Mouse (Mus musculus): ENCODE data around the gene Rgma. TPM values are rescaled to one million over a fixed set of nuclear protein-coding genes. Genes with fewer than 3 reads are reported as not detected.

Gene Rgma
- polyA plus RNA-seq, 1 experiment = not detected

DNA sequence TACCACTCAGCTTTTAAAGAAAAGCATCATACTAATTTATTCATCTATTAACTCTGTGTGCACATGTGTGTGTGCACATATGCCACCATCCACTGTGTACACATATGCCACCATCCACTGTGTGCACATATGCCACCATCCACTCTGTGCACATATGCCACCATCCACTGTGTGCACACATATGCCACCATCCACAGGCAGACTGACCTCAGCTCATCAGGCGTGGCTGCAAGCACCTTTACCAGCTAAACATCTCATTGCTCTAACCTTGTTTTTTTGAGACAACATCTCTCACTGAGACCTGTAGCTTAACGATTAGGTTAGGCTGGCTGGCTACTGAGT is 59.0 kb downstream of the Rgma start:
- no peak for TF ChIP-seq GATA1 (IDR thresholded peaks at IDR 0.05; ENCODE audit: low read length)

DNA sequence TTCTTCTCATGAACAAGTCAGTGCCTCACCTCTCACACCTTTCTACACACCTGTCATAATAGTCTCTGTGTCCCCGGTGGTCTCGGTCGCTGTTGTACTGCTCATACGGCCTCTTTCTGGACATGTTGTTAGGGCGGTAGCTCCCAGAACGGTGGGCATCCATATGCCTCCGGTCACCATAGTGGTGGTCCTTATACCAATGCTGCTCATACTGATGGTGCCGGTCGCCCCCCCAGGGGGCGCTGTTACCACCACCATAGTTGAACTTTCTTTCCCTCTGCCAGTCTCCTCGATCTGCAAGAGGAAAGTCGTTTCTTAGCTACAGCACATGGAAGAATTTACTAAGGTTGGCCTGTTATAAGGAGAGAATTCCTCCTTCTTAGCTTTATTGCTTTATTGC is 60.4 kb downstream of the Rgma start:
- TF ChIP-seq GATA1 (IDR thresholded peaks at IDR 0.05; ENCODE audit: low read length) = no peak

DNA sequence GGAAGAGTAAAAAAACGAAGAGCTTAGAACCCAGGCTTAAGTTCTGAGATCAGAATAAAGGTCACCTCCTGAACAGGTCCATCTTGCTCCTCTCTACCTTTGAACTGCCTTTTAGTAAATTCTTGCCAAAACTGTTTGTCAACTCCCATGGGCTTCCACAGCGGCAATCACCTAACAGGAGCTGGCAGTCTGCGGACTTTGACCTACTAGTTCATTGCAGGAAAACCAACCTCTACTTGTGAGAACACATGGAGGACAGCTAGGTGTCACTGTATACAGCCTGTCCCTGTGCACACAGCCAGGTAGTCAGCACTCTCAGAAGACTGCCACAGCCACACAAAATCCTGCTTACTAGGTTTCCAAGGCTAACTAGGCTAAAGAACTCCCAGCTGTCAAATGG is 66.5 kb downstream of the Rgma start:
- TF ChIP-seq GATA1 (IDR thresholded peaks at IDR 0.05; ENCODE audit: low read length) = no peak

DNA sequence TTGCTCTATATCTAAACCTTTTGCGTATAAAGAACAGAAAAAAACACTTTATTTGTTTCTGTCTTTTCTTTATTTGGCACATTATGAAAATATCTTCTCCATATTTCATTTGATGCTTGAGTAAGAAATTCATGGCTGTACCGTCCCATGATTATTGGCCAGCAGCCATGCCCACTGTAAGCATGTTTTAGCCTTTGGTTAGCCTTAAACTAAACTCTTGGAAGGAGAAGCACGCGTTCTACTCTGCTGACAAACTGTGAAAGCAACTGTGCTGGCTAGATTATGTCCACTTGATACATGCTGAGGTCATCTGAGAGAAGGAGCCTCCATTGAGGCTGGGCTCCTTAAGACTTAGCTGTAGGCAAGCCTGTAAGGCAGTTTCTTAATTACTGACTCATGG is 66.9 kb downstream of the Rgma start:
- no peak for TF ChIP-seq GATA1 (IDR thresholded peaks at IDR 0.05; ENCODE audit: low read length)

DNA sequence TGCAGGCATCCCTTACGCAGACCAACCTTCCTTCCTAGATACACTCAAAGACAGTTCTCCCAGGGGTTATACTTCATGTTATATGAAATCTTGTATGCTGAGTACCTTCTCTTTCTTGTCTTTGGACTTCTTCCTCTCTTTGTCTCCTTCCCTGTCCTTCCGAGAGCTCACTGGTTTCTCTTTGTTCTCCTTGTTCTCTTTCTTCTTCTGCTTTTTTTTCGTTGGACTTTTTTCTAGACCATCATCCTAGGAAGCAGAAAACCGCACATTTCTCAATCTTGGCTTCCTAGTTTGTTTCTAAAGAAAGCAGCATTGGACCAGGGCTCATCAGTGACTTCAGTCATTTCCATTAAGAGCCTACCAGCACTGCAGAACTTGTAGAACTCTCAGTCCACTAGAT is 76.3 kb downstream of the Rgma start:
- TF ChIP-seq GATA1 (IDR thresholded peaks at IDR 0.05; ENCODE audit: low read length) = no peak

DNA sequence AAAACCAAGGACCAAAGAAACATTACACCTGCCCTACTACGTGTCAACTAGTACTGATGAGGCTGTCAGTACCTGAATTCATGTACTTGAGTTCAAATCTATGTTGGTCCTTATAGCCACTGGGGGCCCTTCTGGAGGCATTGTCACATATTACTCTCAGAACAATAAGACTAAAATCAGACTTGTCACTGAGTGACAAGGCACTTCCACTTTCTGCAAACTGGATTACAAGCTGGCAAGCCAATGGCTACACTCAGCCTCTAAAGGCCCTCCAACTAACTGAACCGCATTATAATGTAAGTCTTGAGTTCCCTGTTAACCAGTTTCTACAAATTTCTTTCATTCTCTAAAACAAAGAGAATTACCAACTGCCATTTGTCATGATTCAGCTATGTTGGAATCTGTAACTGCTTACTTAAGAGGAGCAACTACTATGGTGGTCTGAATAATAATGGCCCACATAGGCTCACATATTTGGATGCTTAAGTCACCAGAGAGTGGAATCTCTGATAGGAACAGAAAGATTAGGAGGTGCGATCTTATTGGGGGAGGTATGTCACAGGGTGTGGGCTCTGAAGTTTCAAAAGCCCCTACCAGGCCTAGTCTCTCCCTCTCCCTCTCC is 77.0 kb downstream of the Rgma start:
- no peak for TF ChIP-seq GATA1 (IDR thresholded peaks at IDR 0.05; ENCODE audit: low read length)

DNA sequence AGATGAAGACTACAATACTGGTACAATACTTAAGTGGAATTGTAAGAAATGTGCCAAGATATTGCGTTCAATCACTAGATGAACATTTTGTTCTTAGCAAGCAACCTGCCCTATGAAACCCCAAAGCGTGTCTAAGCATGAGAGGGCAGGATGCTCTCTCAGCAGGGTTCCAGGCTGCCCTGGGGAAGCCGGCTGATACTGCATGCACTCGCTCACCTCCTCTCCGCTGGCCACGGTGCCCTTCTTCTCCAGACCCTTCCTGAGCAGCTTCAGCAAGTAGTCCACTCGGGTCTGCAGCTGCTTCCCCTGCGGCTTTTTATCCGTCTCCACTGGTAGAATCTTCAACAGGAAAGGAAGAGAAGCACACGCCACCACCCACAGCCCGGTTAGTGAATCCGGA is 78.8 kb downstream of the Rgma start:
- TF ChIP-seq GATA1 (IDR thresholded peaks at IDR 0.05; ENCODE audit: low read length) = no peak

DNA sequence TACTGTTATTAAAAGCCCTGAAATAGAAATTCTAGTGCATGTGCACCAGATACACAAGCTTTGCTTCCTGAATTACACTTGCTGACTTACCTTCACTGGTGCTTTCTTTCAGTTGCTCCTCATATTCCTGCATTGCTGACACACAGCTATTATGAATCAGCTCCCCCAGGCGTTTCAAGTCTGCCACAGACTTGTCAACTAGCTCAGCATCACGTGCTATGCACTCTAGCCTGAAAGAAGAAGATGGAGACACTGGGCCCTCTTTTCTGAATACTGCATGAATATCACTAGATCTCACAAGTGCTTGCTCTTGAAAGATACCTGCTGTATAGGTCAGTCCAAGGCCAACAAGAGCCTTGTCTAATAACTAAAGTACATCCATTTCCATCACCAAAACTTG is 88.2 kb downstream of the Rgma start:
- TF ChIP-seq GATA1 (IDR thresholded peaks at IDR 0.05; ENCODE audit: low read length) = no peak

DNA sequence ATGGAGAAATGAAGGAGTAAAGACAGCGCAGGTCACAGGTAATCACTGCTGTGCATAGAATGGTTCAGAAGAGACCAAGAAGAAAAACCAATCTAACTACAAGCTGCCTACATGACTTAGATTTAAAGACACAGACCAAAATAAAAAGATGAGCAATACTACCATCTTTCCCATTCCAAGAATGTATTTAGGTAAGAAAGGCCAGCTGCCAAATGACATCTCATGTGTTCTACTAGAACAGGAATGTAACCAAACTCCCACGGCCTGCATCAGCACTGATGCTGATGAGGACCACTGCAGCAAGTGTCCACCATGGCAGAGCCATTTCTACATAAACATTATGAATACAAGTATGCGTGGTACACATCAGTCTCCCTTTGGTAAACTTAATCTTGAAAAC is 92.4 kb downstream of the Rgma start:
- no peak for TF ChIP-seq GATA1 (IDR thresholded peaks at IDR 0.05; ENCODE audit: low read length)

Other genes starting within 250 kb of the Rgma start
- 84.5 and 86.6 TPM in 2 replicates for gene Chd2, start 166.3 kb downstream of the Rgma start, polyA plus RNA-seq (2012)

Measured in G1E-ER4 (cell line).